Mouse (Mus musculus): ENCODE data around the gene Gtsf1.

The Gtsf1 gene

DNA sequence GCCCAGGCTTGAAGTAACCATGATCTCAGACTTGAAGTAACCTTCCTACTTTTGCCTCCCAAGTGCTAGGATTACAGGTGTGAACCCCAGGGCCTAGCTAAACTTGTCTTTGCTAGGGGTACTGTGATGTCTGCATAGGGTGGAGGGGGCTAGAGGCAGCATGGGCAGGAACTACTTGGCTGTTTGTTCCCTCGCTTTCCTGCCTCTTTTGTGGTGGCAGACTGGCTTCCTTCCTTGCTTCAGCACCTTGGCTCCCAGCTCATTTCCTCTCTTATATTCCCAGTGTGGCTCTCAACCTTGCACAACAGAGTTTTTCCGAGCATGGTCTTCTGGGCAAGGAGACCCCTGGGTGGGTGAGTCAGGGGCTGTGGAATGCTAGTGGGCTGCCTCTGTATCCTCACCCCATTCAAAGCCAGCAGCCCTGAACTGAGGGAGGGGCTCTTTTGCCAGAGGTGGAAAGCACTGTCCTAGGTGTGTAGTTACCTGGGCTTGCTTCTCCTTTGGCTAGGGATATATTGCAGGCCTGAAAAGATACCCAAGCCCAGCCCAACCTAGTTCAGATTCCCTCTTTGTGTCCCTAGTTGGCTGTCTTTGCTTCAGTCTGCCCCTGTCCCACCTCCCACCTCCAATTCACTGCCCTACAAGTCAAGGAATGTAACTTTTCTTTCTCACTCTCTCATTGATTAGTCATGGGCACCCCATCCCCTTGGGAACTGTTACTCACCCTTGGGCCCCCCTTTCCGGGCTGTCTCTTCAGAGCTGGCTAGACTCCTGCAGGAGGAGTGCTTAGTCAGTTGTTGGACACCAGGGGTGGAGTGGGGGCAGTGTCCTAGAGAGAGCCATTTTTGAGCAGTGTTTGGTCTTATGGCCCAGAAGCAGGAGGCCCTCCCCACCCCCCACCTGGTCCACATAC lies 52.3 kb downstream of the Gtsf1 start:
- DNase-seq (ENCODE audit: low spot score in 2 of 2): no peak

- DNase-seq (ENCODE audit: low spot score in 2 of 2): no peak
Measured at GRCm38 (mm10) chr15:103376837-103377269, 53.4 kb downstream of the Gtsf1 start.

GRCm38 (mm10) chr15:103375112-103375800 lies 55.0 kb downstream of the Gtsf1 start:
- DNase-seq (ENCODE audit: low spot score in 2 of 2): no peak

- DNase-seq (ENCODE audit: low spot score in 2 of 2): no peak
Measured at GRCm38 (mm10) chr15:103372461-103372860, 57.8 kb downstream of the Gtsf1 start.

- no peak for DNase-seq (ENCODE audit: low spot score in 2 of 2)
Measured at GRCm38 (mm10) chr15:103371741-103372140, 58.5 kb downstream of the Gtsf1 start.

DNA sequence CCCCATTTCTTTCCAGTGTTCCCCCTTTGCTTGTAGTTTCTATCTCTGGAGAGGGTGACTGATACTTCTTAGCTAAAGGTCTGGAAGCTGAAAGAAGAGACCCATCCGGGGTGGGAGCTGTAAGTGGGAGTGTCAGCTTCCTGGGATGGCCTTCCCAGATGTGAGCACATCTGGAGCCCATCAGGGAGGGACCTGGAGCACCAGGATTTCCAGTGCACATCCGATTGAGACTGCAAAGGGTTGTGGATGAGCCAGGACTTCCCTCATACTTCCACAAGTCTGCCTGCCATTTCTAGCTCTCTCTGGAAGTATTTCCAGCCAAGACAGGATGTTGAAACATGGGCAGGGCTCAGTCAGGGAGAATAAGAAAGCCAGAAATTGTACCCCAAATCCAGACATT lies 59.1 kb downstream of the Gtsf1 start:
- DNase-seq (ENCODE audit: low spot score in 2 of 2): no peak

GRCm38 (mm10) chr15:103370462-103370861 lies 59.8 kb downstream of the Gtsf1 start:
- DNase-seq (ENCODE audit: low spot score in 2 of 2): no peak

GRCm38 (mm10) chr15:103369123-103369522 lies 61.1 kb downstream of the Gtsf1 start:
- no peak for DNase-seq (ENCODE audit: low spot score in 2 of 2)

DNA sequence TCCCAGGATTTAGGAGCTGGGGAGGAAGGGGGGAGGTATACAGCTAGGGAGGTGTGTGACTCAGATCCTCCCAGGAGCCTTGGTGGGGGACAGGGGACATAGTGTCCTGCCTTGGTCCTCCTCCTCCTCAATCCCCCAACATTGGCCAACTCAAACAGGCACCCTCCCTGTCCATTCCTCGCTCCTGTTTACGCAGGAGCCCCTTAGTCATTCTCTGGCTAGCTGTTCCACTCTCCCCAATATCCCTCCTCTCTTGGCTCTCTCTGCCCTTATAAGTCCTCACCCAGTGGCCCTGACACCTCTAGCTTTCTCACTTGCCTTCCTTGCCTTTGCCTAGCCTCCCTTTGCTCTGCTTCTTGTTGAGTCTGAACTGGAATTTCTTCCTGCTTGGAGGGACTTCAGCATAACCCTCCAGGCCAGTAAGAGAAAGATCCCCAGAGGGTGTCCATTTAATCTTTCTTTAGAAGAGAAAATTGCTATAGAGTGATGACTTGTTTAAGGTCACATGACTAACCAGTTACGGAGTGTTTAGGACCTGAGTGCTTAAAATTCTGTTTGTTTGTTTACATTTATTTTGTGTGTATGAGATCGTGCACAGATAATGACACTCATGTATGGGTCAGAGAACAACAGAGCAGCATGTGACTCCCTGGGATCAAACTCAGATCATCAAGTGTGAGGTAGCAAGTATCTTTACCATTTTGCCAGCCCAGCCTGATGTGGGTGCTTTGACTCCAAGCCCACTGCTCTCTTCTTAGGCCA lies 61.9 kb downstream of the Gtsf1 start:
- peak in 1 of 2 experiments; percentile 36 for DNase-seq (ENCODE audit: low spot score in 2 of 2)

DNA sequence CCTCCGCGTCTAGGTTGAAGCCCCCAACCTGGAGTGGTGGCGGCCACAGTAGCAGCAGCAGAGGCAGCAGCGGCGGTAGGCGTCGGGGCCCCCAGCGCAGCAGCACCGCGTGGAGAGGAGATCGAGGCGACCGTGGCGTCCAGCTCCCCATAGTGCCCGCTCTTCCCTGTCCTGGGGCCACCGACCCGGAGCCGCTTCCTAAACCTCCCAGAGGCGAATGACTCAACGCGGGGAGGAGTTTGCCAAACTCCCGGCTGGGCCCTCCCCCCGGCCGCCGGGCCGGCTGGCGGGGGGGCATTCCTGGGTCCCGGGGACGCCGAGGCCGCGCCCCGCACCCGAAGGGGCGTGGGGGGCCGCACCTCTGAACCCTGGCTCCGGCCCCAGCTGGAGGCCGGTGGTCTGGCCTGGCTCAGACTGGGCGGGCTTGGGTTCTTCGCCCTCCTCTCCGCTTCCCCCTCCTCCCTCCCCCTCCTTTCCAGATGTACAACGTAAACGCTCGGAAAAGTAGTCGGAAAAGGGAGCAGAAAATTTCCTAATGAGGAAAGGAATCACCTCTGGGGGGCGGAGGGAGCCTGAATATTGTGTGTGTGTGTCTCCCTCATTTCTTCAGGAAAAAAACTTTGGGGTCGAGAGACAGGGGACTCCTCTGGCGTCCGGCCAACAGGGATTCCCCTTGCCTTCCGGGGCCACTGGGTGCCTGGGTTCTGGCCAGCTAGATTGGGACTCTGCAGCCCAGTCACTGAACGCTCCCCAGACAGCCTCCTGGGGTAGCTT lies 63.7 kb downstream of the Gtsf1 start, which contains the start of gene Itga5:
Itga5 (minus strand) TSS at position 388 of the 774 bp plus-strand sequence.
- DNase-seq (ENCODE audit: low spot score in 2 of 2): peak; percentile 80 to 82

- peak in 1 of 2 experiments; percentile 34 for DNase-seq (ENCODE audit: low spot score in 2 of 2)
Measured at GRCm38 (mm10) chr15:103365471-103366375, 64.5 kb downstream of the Gtsf1 start.

DNA sequence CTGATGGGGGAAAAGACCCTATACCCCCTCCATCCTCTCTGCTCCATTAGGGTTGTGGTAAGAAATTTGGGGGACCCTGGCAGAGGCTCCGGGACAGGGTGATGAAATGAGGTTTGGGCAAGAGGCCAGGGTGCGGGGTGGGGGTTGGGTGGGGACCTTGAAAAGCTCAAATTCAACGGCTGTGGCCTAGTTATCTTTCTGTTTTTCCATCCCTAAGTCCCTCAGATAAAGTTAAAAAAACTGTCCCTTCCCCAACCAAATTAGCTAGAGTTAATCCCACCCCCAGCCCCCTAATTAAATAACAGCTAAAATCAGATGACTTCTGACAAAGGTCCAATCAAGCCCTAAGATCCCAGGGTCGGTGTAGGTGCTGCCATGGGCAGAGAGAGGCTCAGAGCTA lies 65.5 kb downstream of the Gtsf1 start:
- DNase-seq (ENCODE audit: low spot score in 2 of 2): no peak

DNA sequence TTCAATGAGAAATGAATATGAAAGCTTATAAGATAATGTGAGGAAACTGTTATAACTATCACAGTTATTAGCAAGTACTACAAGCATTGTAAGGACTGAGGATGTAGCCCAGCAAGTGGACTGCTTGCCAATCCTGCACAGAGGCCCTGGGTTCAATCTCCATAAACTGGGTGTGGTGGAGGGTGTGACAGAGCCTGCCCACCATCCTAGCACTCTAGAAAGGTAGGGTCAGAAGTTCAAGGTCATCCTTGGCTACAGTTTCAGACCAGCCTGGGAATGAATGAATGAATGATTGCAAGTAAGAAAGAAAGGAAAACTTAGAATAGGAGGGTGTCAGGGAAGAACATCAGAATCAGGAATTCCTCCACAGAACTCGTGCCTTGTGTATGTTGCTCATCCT lies 66.5 kb downstream of the Gtsf1 start:
- DNase-seq (ENCODE audit: low spot score in 2 of 2): no peak

GRCm38 (mm10) chr15:103362950-103363349 lies 67.3 kb downstream of the Gtsf1 start:
- DNase-seq (ENCODE audit: low spot score in 2 of 2): no peak

GRCm38 (mm10) chr15:103362333-103362732 lies 67.9 kb downstream of the Gtsf1 start:
- DNase-seq (ENCODE audit: low spot score in 2 of 2): no peak

DNA sequence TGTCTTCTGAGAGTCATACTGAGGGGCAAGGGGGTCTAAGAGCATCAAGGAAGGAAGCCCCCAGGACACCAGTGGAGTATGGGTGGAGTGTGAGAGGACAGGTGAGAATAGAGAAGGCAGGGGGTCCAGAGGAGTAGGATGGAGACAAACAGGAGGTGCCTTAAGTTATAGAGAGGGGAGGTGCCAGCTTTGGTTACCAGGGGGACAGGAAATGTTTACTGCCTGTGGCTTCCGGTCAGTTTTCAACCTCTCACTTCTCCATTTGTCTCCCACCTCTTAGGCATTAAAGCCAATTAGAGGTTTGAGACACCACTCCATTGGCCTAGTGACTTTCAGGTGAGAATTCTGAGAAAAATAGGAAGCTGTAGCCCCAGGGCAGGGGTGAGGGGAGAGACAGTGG lies 69.0 kb downstream of the Gtsf1 start:
- no peak for DNase-seq (ENCODE audit: low spot score in 2 of 2)

- DNase-seq (ENCODE audit: low spot score in 2 of 2): no peak
Measured at GRCm38 (mm10) chr15:103359869-103360602, 70.2 kb downstream of the Gtsf1 start.

GRCm38 (mm10) chr15:103359122-103359510 lies 71.2 kb downstream of the Gtsf1 start:
- no peak for DNase-seq (ENCODE audit: low spot score in 2 of 2)

Measured in urinary bladder, adult 18-20 months (tissue).